Mouse (Mus musculus): ENCODE measurements at regions not wholly inside any gene's neighbourhood (a gene's known extent, or its start where the extent isn't known, plus 50 kb on each side); places are given as distances from the start of the nearest gene placed in this dataset.
"Not testable (repeated sequence)": the region's sequence is repeated elsewhere in the genome, so short reads cannot be mapped to it uniquely, and the experiment has no call there.

- DNase-seq (ENCODE audit: low spot score) (peak; percentile 56), ATAC-seq (ENCODE audit: low read depth) (no peak)
- 9% methylated on average over 1 of the region's 1 CpGs for WGBS
- no peak overlapping the region for H3K9ac ChIP-seq (ENCODE audit: low read depth, low read length)
- H3K36me3 ChIP-seq (ENCODE audit: control insufficient read depth, insufficient read depth, low read length), result no peaks in the 10 kb centered on the region
- H3K4me1 ChIP-seq (ENCODE audit: control insufficient read depth, insufficient read depth, low read length), result 0 out of 2 replicates have a peak, but pooled peaks cover 5% of the 10 kb centered on the region
- no peaks in the 10 kb centered on the region for H3K27me3 ChIP-seq (replicated peaks; ENCODE audit: control insufficient read depth, insufficient read depth, low read length)
- 0 out of 2 replicates have a peak, but pooled peaks cover 1% of the 10 kb centered on the region for H3K9me3 ChIP-seq (ENCODE audit: control insufficient read depth, low read length)
- H3K4me3 ChIP-seq (ENCODE audit: low read depth, low read length), result no peak overlapping the region
- no peak overlapping the region for H3K27ac ChIP-seq (replicated peaks; ENCODE audit: low read depth, low read length)
- no peak overlapping the region for H3K4me2 ChIP-seq (ENCODE audit: low read depth, low read length)
Measured at GRCm38 (mm10) chr12:10549481-10550201, 159.1 kb downstream of the Rdh14 start.

GRCm38 (mm10) chr12:10554701-10555100 lies 164.1 kb downstream of the Rdh14 start:
- 88% methylated on average over 1 of the region's 1 CpGs for WGBS
- H3K27me3 ChIP-seq (replicated peaks; ENCODE audit: control insufficient read depth, insufficient read depth, low read length); DNase-seq (ENCODE audit: low spot score); H3K4me2 ChIP-seq (ENCODE audit: low read depth, low read length); ATAC-seq (ENCODE audit: low read depth); H3K27ac ChIP-seq (replicated peaks; ENCODE audit: low read depth, low read length); H3K4me3 ChIP-seq (ENCODE audit: low read depth, low read length); H3K36me3 ChIP-seq (ENCODE audit: control insufficient read depth, insufficient read depth, low read length); H3K9ac ChIP-seq (ENCODE audit: low read depth, low read length); H3K4me1 ChIP-seq (ENCODE audit: control insufficient read depth, insufficient read depth, low read length); H3K9me3 ChIP-seq (ENCODE audit: control insufficient read depth, low read length): not testable (repeated sequence)

DNA sequence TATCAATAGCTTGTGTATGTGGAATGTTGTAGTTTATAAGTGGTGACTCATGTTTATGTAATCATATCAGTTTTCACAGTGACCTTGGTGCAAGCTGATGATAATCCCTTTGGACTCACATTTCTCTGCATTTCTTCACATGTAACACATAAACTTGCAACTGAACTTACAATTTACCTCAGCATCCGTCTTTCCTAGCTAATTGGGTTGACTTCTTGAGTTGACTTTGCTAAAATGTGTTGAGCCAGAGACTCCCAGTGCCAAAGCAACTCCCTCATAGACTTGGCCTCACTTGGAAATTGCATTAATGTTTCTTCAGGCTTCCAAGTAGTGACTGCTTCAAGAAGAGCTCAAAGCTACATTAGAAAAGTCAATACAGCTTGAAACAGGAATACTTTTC lies 172.4 kb downstream of the Rdh14 start:
- no peak; the same call in 1 of the 2 replicates for ATAC-seq (ENCODE audit: low read depth)
- H3K27ac ChIP-seq (replicated peaks; ENCODE audit: low read depth, low read length), result no peak overlapping the region
- DNase-seq (ENCODE audit: low spot score), result peak; percentile 59
- no peak overlapping the region for H3K4me2 ChIP-seq (ENCODE audit: low read depth, low read length)
- H3K9me3 ChIP-seq (ENCODE audit: control insufficient read depth, low read length), result no peaks in the 10 kb centered on the region
- no peak overlapping the region for H3K9ac ChIP-seq (ENCODE audit: low read depth, low read length)
- WGBS, result 34% methylated on average over 1 of the region's 1 CpGs
- H3K27me3 ChIP-seq (replicated peaks; ENCODE audit: control insufficient read depth, insufficient read depth, low read length), result no peaks in the 10 kb centered on the region
- 0 out of 2 replicates have a peak, but pooled peaks cover 4% of the 10 kb centered on the region for H3K4me1 ChIP-seq (ENCODE audit: control insufficient read depth, insufficient read depth, low read length)
- no peaks in the 10 kb centered on the region for H3K36me3 ChIP-seq (ENCODE audit: control insufficient read depth, insufficient read depth, low read length)
- H3K4me3 ChIP-seq (ENCODE audit: low read depth, low read length), result no peak overlapping the region

- Histone ChIP-seq H3K9ac (ENCODE audit: low read depth, low read length) (no peak overlapping the region), H3K27me3 (replicated peaks; ENCODE audit: control insufficient read depth, insufficient read depth, low read length) (no peaks in the 10 kb centered on the region), H3K36me3 (ENCODE audit: control insufficient read depth, insufficient read depth, low read length) (no peaks in the 10 kb centered on the region), H3K4me2 (ENCODE audit: low read depth, low read length) (no peak overlapping the region), H3K4me1 (ENCODE audit: control insufficient read depth, insufficient read depth, low read length) (peaks cover 2% of the 10 kb centered on the region; the same call in 1 of the 2 replicates), H3K4me3 (ENCODE audit: low read depth, low read length) (no peak overlapping the region), H3K27ac (replicated peaks; ENCODE audit: low read depth, low read length) (no peak overlapping the region), H3K9me3 (ENCODE audit: control insufficient read depth, low read length) (no peaks in the 10 kb centered on the region)
- WGBS, result 55% methylated on average over 2 of the region's 2 CpGs
- DNase-seq (ENCODE audit: low spot score) (peak; percentile 31), ATAC-seq (ENCODE audit: low read depth) (no peak)
Measured at GRCm38 (mm10) chr12:10567881-10568280, 177.3 kb downstream of the Rdh14 start.

- Histone ChIP-seq H3K27me3 (replicated peaks; ENCODE audit: control insufficient read depth, insufficient read depth, low read length) (no peaks in the 10 kb centered on the region), H3K9me3 (ENCODE audit: control insufficient read depth, low read length) (no peaks in the 10 kb centered on the region), H3K9ac (ENCODE audit: low read depth, low read length) (no peak overlapping the region), H3K27ac (replicated peaks; ENCODE audit: low read depth, low read length) (peak overlapping the region; percentile 70), H3K36me3 (ENCODE audit: control insufficient read depth, insufficient read depth, low read length) (no peaks in the 10 kb centered on the region), H3K4me1 (ENCODE audit: control insufficient read depth, insufficient read depth, low read length) (no peaks in the 10 kb centered on the region; the same call in 1 of the 2 replicates), H3K4me3 (ENCODE audit: low read depth, low read length) (no peak overlapping the region), H3K4me2 (ENCODE audit: low read depth, low read length) (peak overlapping the region; percentile 23)
- peak; percentile 53; the same call in 1 of the 2 replicates for ATAC-seq (ENCODE audit: low read depth)
- DNase-seq (ENCODE audit: low spot score), result peak; percentile 74
- 25% methylated on average over 11 of the region's 11 CpGs for WGBS
Measured at GRCm38 (mm10) chr12:10571643-10572377, 181.2 kb downstream of the Rdh14 start.

GRCm38 (mm10) chr12:10572378-10572650 lies 181.7 kb downstream of the Rdh14 start:
- Histone ChIP-seq H3K36me3 (ENCODE audit: control insufficient read depth, insufficient read depth, low read length) (no peaks in the 10 kb centered on the region), H3K27ac (replicated peaks; ENCODE audit: low read depth, low read length) (peak overlapping the region; percentile 76), H3K27me3 (replicated peaks; ENCODE audit: control insufficient read depth, insufficient read depth, low read length) (no peaks in the 10 kb centered on the region), H3K9me3 (ENCODE audit: control insufficient read depth, low read length) (no peaks in the 10 kb centered on the region), H3K4me1 (ENCODE audit: control insufficient read depth, insufficient read depth, low read length) (no peaks in the 10 kb centered on the region; the same call in 1 of the 2 replicates), H3K4me3 (ENCODE audit: low read depth, low read length) (no peak overlapping the region), H3K4me2 (ENCODE audit: low read depth, low read length) (peak overlapping the region; percentile 23), H3K9ac (ENCODE audit: low read depth, low read length) (no peak overlapping the region)
- WGBS, result 31% methylated on average over 5 of the region's 5 CpGs
- ATAC-seq (ENCODE audit: low read depth) (no peak), DNase-seq (ENCODE audit: low spot score) (no peak)

DNA sequence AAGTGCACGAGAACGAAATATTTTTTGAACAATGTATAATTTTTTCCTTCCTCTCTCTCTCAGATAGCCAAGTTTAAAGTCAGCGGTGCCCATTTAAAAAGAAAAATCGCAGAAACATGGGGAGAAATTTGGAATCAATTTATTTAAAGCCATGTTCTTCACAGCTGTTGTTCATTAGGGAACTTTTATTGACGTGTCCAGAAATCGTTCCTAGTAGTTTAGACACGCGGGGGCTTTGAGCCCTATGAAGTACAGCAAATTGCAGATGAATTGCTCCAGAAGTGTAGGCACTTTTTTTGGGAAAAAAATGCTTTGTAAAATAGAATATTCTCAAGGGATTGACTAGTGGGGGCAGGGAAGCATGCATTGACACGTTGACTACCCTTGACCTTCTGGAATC lies 182.8 kb downstream of the Rdh14 start:
- peak; percentile 78 for DNase-seq (ENCODE audit: low spot score)
- H3K4me1 ChIP-seq (ENCODE audit: control insufficient read depth, insufficient read depth, low read length), result no peaks in the 10 kb centered on the region; the same call in 1 of the 2 replicates
- H3K9ac ChIP-seq (ENCODE audit: low read depth, low read length), result no peak overlapping the region
- no peak overlapping the region for H3K4me2 ChIP-seq (ENCODE audit: low read depth, low read length)
- 36% methylated on average over 9 of the region's 9 CpGs for WGBS
- no peaks in the 10 kb centered on the region for H3K27me3 ChIP-seq (replicated peaks; ENCODE audit: control insufficient read depth, insufficient read depth, low read length)
- H3K4me3 ChIP-seq (ENCODE audit: low read depth, low read length), result no peak overlapping the region
- no peaks in the 10 kb centered on the region for H3K36me3 ChIP-seq (ENCODE audit: control insufficient read depth, insufficient read depth, low read length)
- H3K27ac ChIP-seq (replicated peaks; ENCODE audit: low read depth, low read length), result peak overlapping the region; percentile 44; the same call in 1 of the 2 replicates
- no peak for ATAC-seq (ENCODE audit: low read depth)
- no peaks in the 10 kb centered on the region for H3K9me3 ChIP-seq (ENCODE audit: control insufficient read depth, low read length)

DNA sequence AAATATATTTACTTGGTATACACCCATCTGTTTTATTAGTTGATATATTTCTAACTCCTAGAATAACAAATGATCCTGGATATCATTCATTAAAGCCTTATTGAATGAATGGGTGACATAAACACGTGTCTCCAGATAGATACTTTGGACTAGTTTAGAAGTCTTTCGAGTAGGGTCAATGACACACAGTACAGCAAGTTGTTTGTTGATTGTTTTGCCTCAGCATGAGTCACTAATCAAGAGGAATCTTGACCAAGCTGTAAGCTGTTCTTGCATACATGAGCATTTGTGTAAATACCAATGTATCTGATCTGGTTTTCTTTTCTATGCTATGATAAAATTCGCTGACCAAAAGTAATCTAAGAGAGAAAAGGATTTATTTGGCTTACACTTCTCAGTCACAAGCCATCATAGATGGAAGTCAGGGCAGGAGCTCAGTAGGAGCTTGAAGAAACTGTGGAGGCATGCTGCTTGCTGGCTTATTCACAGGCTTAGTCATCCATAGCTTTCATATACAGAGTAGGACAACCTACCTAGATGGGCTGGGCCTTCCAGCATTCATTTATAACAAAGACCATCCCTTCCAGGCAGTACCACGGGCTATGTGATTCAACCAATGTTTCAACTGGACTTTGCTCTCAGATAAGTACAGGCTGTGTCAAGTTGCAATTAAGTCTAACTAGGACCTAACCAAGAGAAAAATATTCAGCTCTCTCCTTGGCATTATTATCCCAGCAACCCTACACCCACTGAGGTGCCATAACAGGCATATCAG lies 192.5 kb downstream of the Rdh14 start:
- Histone ChIP-seq H3K27me3 (replicated peaks; ENCODE audit: control insufficient read depth, insufficient read depth, low read length) (no peaks in the 10 kb centered on the region), H3K27ac (replicated peaks; ENCODE audit: low read depth, low read length) (no peak overlapping the region), H3K4me1 (ENCODE audit: control insufficient read depth, insufficient read depth, low read length) (0 out of 2 replicates have a peak, but pooled peaks cover 5% of the 10 kb centered on the region), H3K4me2 (ENCODE audit: low read depth, low read length) (no peak overlapping the region), H3K4me3 (ENCODE audit: low read depth, low read length) (no peak overlapping the region), H3K9me3 (ENCODE audit: control insufficient read depth, low read length) (no peaks in the 10 kb centered on the region), H3K36me3 (ENCODE audit: control insufficient read depth, insufficient read depth, low read length) (no peaks in the 10 kb centered on the region), H3K9ac (ENCODE audit: low read depth, low read length) (no peak overlapping the region)
- ATAC-seq (ENCODE audit: low read depth) (no peak), DNase-seq (ENCODE audit: low spot score) (no peak)
- WGBS, result 77% methylated on average over 4 of the region's 4 CpGs

All from embryonic facial prominence, embryonic 14.5 days (tissue).